ENCODE assay signal across 22 mouse cellular contexts in the genomic region with DNA sequence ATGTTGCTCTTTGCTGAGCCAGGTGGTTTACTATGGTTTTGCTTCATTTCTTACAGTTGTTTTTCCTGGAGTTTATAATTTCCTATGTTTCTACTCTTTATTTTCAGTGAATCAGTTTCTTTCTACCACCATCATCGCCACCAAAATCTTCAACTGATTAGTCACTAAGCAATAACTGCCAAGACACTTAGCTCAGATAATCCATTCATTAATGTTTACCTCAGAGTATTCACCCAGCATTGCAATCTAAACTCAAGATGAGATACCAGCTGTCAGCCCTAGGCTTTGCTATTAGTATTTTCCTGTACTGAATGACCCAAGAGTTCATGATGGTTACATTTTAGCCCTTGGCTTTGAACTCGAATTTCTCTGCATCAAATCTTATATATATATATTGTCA.
"Had no signal": no experiment of that assay in that cellular context is flagged by ENCODE, and none has a peak within 500 bp of the region (broad histone marks: within the 10 kb centered on the region; RNA-seq: fewer than 3 reads in every experiment).

No protein-coding gene starts in this region.

- H3K4me1 ChIP-seq: heart, embryonic 10.5 days; heart, embryonic 12.5 days; intestine, embryonic 15.5 days; liver, embryonic 12.5 days had no signal

- H3K9ac ChIP-seq: heart, embryonic 12.5 days; hindbrain, embryonic 12.5 days; hindbrain, embryonic 14.5 days; intestine, embryonic 15.5 days; limb, embryonic 12.5 days; liver, embryonic 12.5 days; liver, embryonic 14.5 days had no signal

- H3K27me3 ChIP-seq: intestine, embryonic 15.5 days; limb, embryonic 12.5 days; liver, embryonic 12.5 days had no signal

- H3K4me3 ChIP-seq: gastrocnemius, adult 2 months; heart, embryonic 10.5 days; heart, embryonic 12.5 days; hindbrain, embryonic 10.5 days; hindbrain, embryonic 12.5 days; intestine, embryonic 15.5 days; layer of hippocampus, adult 2 months; left cerebral cortex, adult 2 months; limb, embryonic 10.5 days; limb, embryonic 12.5 days; liver, embryonic 12.5 days had no signal

- H3K27ac ChIP-seq: gastrocnemius, adult 2 months; heart, embryonic 10.5 days; hindbrain, embryonic 10.5 days; hindbrain, embryonic 12.5 days; hindbrain, embryonic 14.5 days; intestine, embryonic 15.5 days; layer of hippocampus, adult 2 months; left cerebral cortex, adult 2 months; limb, embryonic 10.5 days; limb, embryonic 12.5 days; liver, embryonic 12.5 days; liver, embryonic 14.5 days had no signal

- H3K4me2 ChIP-seq: heart, embryonic 12.5 days; hindbrain, embryonic 12.5 days; hindbrain, embryonic 14.5 days; intestine, embryonic 15.5 days; limb, embryonic 12.5 days; liver, embryonic 12.5 days had no signal

- DNase-seq: gastrocnemius, adult 2 months; gastrocnemius, postnatal 10 days; gastrocnemius, postnatal 25 days; heart, adult 18-20 months; heart, postnatal 10 days; heart, postnatal 4 days; kidney, postnatal 10 days had no signal

- H3K36me3 ChIP-seq: heart, embryonic 10.5 days; heart, embryonic 12.5 days; hindbrain, embryonic 10.5 days; hindbrain, embryonic 12.5 days; intestine, embryonic 15.5 days; limb, embryonic 10.5 days; limb, embryonic 12.5 days; liver, embryonic 12.5 days had no signal

- ATAC-seq: hindbrain, embryonic 16.5 days; inflammation-experienced regulatory T-cells, adult 6 months; intestine, embryonic 15.5 days; intestine, postnatal 0 days; liver, embryonic 12.5 days had no signal

- H3K9me3 ChIP-seq: heart, embryonic 10.5 days; heart, embryonic 12.5 days; hindbrain, embryonic 10.5 days; hindbrain, embryonic 12.5 days; intestine, embryonic 15.5 days; limb, embryonic 10.5 days; limb, embryonic 12.5 days; liver, embryonic 12.5 days had no signal
